Mouse (Mus musculus) megakaryocyte progenitor cell, adult 5-6 weeks (primary cell): Measurements from ENCODE around the gene Erbb2. TPM values are rescaled to one million over a fixed set of nuclear protein-coding genes. Genes with fewer than 3 reads are reported as not detected.

Experiments
- ATAC-seq: replicated peaks from 2 replicates; pipeline ENCODE4 v1.8.0; 2016; ENCODE audit warnings: mild to moderate bottlenecking, moderate TSS enrichment, inconsistent platforms; ENCODE audit not compliant: poor library complexity
- total RNA-seq, 2 experiments: library from RNA; stranded (forward) in 1 of 2; stranded (reverse) in 1 of 2; fragments of 157-497, 149-512 nt in 1 of 2; fragments of 200-1000 nt in 1 of 2; gene quantifications; 2 replicates each; pipeline versions ENCODE4 v1.2.3 to v1.2.4; 2015 to 2017

Erbb2 gene
- total RNA-seq, 2 experiments from 2014 or later: not detected

DNA sequence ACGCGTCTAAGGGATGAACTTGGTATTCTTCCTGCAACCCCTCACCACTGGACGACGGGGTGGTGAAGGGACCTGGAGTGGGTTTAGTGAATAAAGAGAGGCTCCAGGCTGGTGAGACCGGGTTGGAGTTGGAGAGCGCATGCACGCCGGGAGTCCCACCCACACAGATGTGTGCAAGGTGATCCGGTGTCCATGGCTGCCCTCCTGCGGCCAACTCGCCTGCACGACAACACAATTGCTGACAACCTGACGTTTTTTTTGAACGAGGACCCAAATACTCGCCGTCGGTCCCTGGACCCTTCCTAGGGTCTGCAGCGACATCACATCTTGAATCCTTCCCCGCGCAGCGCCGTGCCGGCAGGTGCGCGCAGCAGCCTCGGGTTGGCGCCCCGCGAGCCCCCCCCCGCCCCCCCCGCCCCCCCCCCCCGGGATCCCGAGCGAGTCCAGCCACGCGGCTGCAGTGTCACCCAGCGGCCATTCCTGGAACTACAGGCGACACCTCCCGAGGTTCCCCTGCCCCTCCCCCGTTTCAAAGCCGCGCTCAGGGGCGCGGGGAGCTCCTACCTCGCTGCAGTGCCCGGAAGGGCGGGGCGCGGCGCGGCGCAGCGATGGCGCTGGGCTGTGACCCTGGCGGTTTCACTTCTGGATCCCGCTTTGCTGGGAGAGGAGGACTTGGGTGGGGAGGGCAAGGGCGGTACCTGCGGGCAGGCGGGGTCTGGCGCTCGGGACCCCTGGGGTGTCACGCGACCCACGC lies 45.3 kb downstream of the Erbb2 start:
- ATAC-seq: peak; percentile 93

- ATAC-seq: no peak
Observed at GRCm38 (mm10) chr11:98458121-98458990, 46.1 kb downstream of the Erbb2 start.

DNA sequence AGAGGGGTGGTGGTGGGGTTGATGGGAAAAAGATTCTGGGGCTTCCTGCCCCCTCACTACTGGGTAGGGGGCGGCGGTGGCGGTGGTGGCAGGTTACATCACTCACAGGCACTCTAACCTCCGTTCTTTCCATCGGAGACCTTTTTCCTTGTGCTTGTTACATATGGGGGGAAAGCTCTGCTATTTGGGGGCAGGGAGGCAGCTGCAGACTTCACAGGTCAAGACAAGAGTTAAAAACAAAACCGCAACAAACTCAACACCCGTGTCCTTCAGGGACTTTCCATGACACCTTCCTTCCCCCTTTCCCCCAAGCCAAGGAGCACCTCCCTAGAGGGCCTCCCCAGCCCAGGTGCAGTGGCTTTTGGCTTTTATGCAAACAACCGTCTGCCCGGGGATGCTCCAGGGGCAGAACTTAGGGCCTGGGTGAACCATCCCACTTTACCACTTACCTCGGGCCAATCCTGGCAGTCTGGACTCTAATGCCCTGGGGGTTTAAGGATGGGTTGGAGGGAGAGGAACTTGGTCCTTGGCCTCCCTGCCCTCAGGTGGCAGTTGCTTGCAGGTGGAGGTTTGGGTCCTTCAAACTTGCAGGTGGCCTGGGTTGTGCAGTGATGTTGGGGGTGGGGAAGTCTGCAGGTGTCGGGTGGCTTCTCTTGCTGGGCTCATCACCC lies 46.9 kb downstream of the Erbb2 start:
- no peak for ATAC-seq

DNA sequence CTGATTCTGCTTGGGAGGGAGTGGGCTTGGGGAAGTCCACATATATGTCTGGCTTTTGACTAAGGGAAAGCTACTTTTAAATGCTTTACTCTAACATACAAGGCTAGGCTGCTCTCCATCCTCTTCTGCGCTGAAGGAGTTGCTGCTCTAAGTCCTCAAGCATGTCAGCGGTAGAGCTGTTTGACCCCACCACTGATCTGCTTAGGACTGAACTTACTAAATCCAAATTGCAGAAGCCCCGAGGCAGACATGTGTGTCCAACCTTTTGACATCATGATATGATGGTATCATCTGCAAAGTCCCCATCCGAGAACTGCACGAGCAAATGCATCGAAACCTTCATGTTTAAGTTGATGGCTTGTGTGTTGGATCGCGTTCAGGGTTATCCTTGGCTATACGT lies 47.6 kb downstream of the Erbb2 start:
- no peak for ATAC-seq

DNA sequence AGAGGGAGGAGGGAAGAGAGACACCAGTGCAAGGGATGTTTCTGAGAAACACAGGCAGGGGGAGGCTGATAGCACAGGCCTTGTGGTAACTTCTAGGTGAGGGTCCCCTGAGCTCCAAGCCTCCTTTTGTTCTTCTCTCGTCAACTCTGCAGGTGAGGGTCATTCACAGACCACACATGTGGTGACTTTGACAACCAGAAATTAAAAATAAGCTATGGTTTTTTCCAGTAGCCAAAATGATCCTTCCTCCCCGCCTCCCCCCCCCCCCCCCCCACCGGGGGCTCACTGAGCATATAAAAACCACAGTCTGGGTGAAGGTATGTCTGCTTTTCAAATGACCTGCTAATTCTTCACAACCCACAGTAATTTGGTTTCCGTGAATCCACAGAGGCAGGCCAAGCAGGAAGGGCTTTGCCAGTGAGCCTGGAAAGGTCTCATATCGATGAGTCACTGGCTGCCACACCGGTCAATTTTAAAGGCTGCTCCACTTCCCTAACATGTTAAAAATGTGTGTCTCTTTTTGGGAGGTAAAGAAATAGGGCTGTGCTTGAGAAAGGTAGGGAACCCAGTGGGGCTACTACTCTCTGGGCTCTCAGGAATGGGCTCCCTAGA lies 48.9 kb downstream of the Erbb2 start:
- ATAC-seq: no peak

- ATAC-seq: no peak
Observed at GRCm38 (mm10) chr11:98462255-98462654, 50.0 kb downstream of the Erbb2 start.

GRCm38 (mm10) chr11:98463911-98464310 lies 51.6 kb downstream of the Erbb2 start:
- ATAC-seq: no peak

DNA sequence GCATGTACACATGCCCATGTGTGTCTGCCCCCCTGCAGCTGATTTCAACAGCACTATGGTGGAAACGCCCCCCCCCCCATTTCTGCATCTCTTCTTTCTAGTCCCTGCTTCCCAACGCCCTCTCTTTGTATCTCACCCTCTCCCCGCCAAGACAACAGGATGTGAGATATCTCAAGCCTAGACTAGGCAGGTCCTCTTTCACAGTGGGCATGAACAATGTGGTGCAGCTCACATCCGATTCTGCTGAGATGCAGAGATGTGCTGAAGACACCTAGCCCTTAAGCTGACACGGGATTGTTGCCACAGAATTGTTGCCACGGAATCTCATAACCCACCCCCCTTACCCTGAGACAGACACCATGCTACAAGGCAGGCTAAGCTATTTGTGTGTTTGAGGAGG lies 52.2 kb downstream of the Erbb2 start:
- ATAC-seq: no peak

GRCm38 (mm10) chr11:98469761-98470714 lies 57.8 kb downstream of the Erbb2 start:
- peak; percentile 70 for ATAC-seq

- ATAC-seq: peak; percentile 46; the same call in 1 of the 2 replicates
Observed at GRCm38 (mm10) chr11:98470795-98471194, 58.5 kb downstream of the Erbb2 start.

DNA sequence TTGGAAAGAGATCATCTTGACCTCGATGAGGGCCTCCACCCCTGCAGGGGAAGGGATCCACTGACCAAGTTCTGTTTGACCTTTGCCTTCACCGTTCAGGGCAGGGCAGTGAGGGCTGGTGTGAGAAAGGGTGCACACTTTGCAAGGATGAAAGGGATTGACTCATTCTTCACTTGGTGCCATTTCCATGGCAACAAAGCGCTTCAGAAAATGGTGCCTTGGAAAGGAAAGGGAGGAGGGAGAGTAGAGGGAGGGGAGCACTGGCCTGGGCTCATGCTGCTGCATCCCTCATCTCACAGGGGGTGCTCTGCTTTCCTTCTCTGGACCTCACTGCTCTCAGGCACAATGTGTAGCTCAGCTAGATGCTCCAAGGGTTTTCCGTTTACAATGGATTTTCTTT lies 60.4 kb downstream of the Erbb2 start:
- ATAC-seq: no peak

DNA sequence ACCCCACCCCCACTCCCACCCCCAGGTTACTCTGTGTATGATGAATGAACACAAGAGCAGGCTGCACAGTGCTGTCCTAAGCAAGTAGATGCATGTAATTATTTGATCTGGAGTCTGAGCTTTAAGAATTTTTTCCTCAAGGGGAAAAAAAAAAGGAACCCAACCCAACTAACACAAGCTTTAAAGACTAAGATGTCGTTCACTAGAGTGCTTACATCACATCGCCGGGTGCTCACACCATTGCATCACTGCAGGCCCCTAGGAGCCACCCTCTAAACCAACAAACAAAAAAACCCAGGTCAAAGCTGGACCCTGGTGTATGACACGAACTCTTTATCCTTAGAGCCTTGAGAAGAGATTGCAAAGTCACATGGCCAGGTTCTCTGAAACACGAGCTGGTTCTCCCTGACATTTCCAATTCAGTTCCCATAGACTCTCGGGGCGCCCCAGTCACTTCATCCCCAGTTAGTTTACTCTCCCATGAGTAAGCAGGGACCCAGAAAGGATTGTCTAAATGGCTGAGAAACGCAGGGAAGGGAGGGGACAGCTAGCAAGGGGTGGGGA lies 61.7 kb downstream of the Erbb2 start:
- 0 out of 2 replicates have a peak, but pooled peaks have one; percentile 20 for ATAC-seq

DNA sequence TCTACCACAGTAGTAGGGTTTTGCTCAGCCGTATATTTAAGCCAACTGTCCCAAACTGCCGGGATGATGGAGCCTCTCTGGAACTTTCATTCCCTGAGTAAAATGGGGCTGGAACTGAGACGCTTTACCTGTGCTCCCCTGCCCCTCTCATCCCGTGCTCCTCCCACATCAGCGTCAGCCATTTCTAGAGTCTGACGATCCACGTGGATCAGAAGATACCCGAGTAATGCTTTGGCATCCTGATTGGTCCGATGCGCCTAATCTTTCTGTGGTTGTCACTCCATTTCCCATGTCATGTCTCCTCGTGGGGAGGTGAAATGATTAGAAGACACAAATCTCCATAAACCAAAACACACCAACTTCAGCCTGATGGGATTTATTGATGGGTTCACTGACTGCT lies 62.7 kb downstream of the Erbb2 start:
- no peak for ATAC-seq

- no peak for ATAC-seq
Observed at GRCm38 (mm10) chr11:98475630-98476433, 63.6 kb downstream of the Erbb2 start.

- no peak for ATAC-seq
Observed at GRCm38 (mm10) chr11:98476434-98476807, 64.2 kb downstream of the Erbb2 start.

DNA sequence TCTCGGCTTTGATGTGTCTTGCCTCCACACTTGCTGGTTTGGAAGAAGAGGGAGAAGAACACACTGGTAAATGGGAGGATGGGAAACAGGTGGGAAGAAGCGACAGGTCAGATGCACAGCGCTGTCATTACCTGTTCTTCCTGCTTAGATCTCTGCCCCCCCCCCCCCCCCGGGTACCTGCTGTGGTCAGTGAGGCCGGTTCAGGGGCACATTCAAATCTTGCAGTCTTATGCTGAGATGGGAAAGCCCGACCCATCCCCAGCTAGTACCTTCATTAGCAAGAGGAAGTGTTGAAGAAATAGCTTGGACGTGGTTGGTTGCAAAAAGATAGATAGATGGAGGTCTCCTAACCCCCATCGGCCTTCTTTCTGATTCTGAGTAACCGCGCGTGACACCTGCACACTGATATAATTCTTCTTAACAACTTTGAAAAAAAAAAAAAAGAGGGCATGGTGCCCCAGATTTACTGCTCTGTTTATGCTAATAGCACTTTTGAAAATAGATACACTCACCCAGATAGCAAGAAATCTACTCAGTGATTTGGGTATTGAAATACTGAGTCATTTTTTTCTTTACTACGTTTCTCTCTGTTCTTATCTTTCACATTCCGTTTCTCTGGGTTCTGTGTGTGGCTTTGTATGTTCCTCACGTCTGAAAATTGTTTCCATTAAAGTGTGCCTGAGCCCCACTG lies 64.9 kb downstream of the Erbb2 start:
- ATAC-seq: no peak

DNA sequence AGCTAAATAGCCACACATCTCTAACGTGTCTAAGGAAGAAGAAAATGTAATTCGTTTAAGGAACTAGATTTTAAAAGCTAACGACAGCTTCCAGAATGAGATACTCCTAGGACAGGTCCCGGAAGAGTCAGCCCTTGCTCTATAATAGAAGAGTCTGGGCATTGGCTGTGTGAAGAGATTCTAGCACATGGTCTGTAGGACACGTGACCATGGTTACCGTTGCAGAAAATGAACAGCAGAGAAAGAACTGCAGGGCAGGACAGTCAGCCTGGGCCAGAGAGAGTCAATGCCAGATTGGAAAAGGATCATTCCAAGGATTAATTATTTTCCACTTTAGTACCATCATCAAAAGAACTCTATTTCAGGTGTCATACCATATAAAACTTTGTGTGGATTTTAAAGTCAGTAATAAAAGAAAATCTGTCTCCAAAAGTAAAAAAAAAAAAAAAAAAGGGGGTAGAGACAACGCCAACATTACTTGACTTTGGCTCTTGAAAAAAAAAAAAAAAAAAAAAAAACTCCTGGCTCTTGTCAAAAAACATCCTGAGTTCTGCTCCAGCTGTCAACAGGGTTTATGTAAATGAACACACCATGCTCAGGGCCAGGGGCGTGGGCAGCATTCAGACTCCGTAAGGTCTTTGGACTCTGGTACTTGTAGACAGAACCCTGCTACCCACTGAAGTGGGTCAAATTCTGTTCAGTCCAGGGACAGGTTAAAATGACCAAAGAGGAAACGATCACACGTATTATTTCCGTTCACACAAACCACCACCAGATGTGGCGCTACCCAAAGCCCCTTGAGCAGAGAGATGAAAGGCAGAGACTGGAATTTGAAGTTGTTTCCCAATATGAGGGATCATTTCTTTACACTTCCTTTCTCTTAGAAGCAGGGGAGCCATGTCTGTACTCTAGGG lies 67.0 kb downstream of the Erbb2 start:
- ATAC-seq: 0 out of 2 replicates have a peak, but pooled peaks have one; percentile 11
